Mouse (Mus musculus): Measurements from ENCODE around the gene Faah. TPM values are rescaled to one million over a fixed set of nuclear protein-coding genes. Genes with fewer than 3 reads are reported as not detected.

The Faah gene
- polyA plus RNA-seq, 1 experiment, result 0.08 TPM

- Histone ChIP-seq H3K36me3 (ENCODE audit: control insufficient read depth, insufficient read depth) (no peaks in the 10 kb centered on the region), H3ac (ENCODE audit: control insufficient read depth, insufficient read length) (no peak overlapping the region), H3K27me3 (ENCODE audit: control insufficient read depth, insufficient read depth, insufficient read length) (peaks cover 70% of the 10 kb centered on the region), H3K79me2 (ENCODE audit: control insufficient read depth, insufficient read depth) (no peaks in the 10 kb centered on the region), H3K4me2 (ENCODE audit: low read depth) (no peak overlapping the region), H3K4me3 (no peak overlapping the region)
- no peak for TF ChIP-seq MYOG (IDR thresholded peaks at IDR 0.05; ENCODE audit: control insufficient read depth in 1 of 3, insufficient read depth in 1 of 3, insufficient read length in 2 of 3, low read depth in 2 of 3)
- no peak for TF ChIP-seq MYOD1 (IDR thresholded peaks at IDR 0.05; ENCODE audit: control insufficient read depth in 1 of 3, insufficient read length in 2 of 3, low read depth in 2 of 3)
- no peak for TF ChIP-seq CEBPB (IDR thresholded peaks at IDR 0.05; ENCODE audit: insufficient read depth, poor library complexity, severe bottlenecking)
- TF ChIP-seq POLR2A (IDR thresholded peaks at IDR 0.05; ENCODE audit: insufficient read length, low read depth), result no peak
- no peak for TF ChIP-seq TCF12 (IDR thresholded peaks at IDR 0.05; ENCODE audit: insufficient read depth, poor library complexity, severe bottlenecking)
- no peak for TF ChIP-seq TCF3 (IDR thresholded peaks at IDR 0.05; ENCODE audit: insufficient read length, low read depth)
- TF ChIP-seq USF1 (IDR thresholded peaks at IDR 0.05; ENCODE audit: low read depth), result no peak
Measured at GRCm38 (mm10) chr4:115996729-115997128, 21.0 kb downstream of the Faah start.

- peaks cover 76% of the 10 kb centered on the region for H3K27me3 ChIP-seq (ENCODE audit: control insufficient read depth, insufficient read depth, insufficient read length)
- TF ChIP-seq TCF12 (IDR thresholded peaks at IDR 0.05; ENCODE audit: insufficient read depth, poor library complexity, severe bottlenecking) (no peak), POLR2AphosphoS2 (IDR thresholded peaks at IDR 0.05; ENCODE audit: insufficient read length, low read depth) (no peak), SRF (IDR thresholded peaks at IDR 0.05; ENCODE audit: control insufficient read depth, insufficient read length, low read depth) (no peak), TCF3 (IDR thresholded peaks at IDR 0.05; ENCODE audit: insufficient read length, low read depth) (no peak), REST (IDR thresholded peaks at IDR 0.05; ENCODE audit: insufficient read depth, insufficient read length) (no peak), POLR2A (IDR thresholded peaks at IDR 0.05; ENCODE audit: insufficient read length, low read depth) (no peak), MYOD1 (IDR thresholded peaks at IDR 0.05; ENCODE audit: control insufficient read depth in 1 of 3, insufficient read length in 2 of 3, low read depth in 2 of 3) (no peak), CEBPB (IDR thresholded peaks at IDR 0.05; ENCODE audit: insufficient read depth, poor library complexity, severe bottlenecking) (no peak), MAX (IDR thresholded peaks at IDR 0.05; ENCODE audit: low read depth) (no peak), MYOG (IDR thresholded peaks at IDR 0.05; ENCODE audit: control insufficient read depth in 1 of 3, insufficient read depth in 1 of 3, insufficient read length in 2 of 3, low read depth in 2 of 3) (no peak), E2F4 (IDR thresholded peaks at IDR 0.05; ENCODE audit: insufficient read depth) (no peak), USF1 (IDR thresholded peaks at IDR 0.05; ENCODE audit: low read depth) (no peak)
Measured at GRCm38 (mm10) chr4:115995376-115995730, 22.4 kb downstream of the Faah start.

DNA sequence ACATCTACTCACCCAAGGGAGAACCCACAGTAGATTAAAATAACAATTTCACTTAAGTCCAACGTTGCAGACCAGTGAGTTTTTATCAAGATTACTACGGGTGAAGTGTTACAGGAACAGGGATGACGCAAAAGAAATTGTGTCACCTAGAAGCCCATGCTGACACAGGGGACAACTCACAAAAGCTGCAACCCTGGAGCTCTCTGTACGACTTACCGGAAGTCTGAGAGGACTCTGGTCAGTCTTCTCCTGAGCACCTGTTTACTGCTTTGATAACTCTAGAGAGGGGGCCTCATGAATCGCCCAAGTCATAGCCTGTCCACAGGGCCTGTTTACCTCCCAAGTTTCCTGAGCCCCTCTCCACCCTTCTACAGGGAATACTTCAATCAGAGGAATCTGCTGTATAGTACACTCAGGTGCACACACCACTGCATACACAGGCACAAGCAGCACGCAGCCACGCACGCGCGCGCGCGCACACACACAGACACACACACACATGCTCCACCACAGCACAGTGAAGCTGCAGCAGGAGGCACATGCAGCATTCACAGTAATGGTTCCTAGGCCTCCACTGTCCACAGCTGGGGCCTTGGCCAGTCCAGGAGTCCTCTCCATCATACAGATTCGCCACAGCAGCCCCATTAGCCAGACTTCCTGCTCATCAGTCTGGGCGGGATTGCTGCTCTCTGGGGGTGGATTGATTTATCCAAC lies 22.9 kb downstream of the Faah start:
- TF ChIP-seq USF1 (IDR thresholded peaks at IDR 0.05; ENCODE audit: low read depth) (no peak), REST (IDR thresholded peaks at IDR 0.05; ENCODE audit: insufficient read depth, insufficient read length) (no peak), POLR2AphosphoS2 (IDR thresholded peaks at IDR 0.05; ENCODE audit: insufficient read length, low read depth) (no peak), MYOD1 (IDR thresholded peaks at IDR 0.05; ENCODE audit: control insufficient read depth in 1 of 3, insufficient read length in 2 of 3, low read depth in 2 of 3) (no peak), E2F4 (IDR thresholded peaks at IDR 0.05; ENCODE audit: insufficient read depth) (no peak), POLR2A (IDR thresholded peaks at IDR 0.05; ENCODE audit: insufficient read length, low read depth) (no peak), TCF12 (IDR thresholded peaks at IDR 0.05; ENCODE audit: insufficient read depth, poor library complexity, severe bottlenecking) (no peak), SRF (IDR thresholded peaks at IDR 0.05; ENCODE audit: control insufficient read depth, insufficient read length, low read depth) (no peak), TCF3 (IDR thresholded peaks at IDR 0.05; ENCODE audit: insufficient read length, low read depth) (no peak), CEBPB (IDR thresholded peaks at IDR 0.05; ENCODE audit: insufficient read depth, poor library complexity, severe bottlenecking) (no peak), MYOG (IDR thresholded peaks at IDR 0.05; ENCODE audit: control insufficient read depth in 1 of 3, insufficient read depth in 1 of 3, insufficient read length in 2 of 3, low read depth in 2 of 3) (no peak), MAX (IDR thresholded peaks at IDR 0.05; ENCODE audit: low read depth) (no peak)
- H3K4me3 ChIP-seq, result no peak overlapping the region
- no peaks in the 10 kb centered on the region for H3K36me3 ChIP-seq (ENCODE audit: control insufficient read depth, insufficient read depth)
- H3ac ChIP-seq (ENCODE audit: control insufficient read depth, insufficient read length), result no peak overlapping the region
- H3K4me2 ChIP-seq (ENCODE audit: low read depth), result no peak overlapping the region
- H3K27me3 ChIP-seq (ENCODE audit: control insufficient read depth, insufficient read depth, insufficient read length), result peaks cover 73% of the 10 kb centered on the region
- no peaks in the 10 kb centered on the region for H3K79me2 ChIP-seq (ENCODE audit: control insufficient read depth, insufficient read depth)

More at GRCm38 (mm10) chr4:115995376-115995730, 22.4 kb downstream of the Faah start:
- Histone ChIP-seq H3K4me3 (no peak overlapping the region), H3K36me3 (ENCODE audit: control insufficient read depth, insufficient read depth) (no peaks in the 10 kb centered on the region), H3ac (ENCODE audit: control insufficient read depth, insufficient read length) (no peak overlapping the region), H3K79me2 (ENCODE audit: control insufficient read depth, insufficient read depth) (no peaks in the 10 kb centered on the region), H3K4me2 (ENCODE audit: low read depth) (no peak overlapping the region)

- no peak overlapping the region for H3K4me3 ChIP-seq
- TF ChIP-seq MYOG (IDR thresholded peaks at IDR 0.05; ENCODE audit: control insufficient read depth in 1 of 3, insufficient read depth in 1 of 3, insufficient read length in 2 of 3, low read depth in 2 of 3), result no peak
- no peak for TF ChIP-seq REST (IDR thresholded peaks at IDR 0.05; ENCODE audit: insufficient read depth, insufficient read length)
- no peak for TF ChIP-seq MYOD1 (IDR thresholded peaks at IDR 0.05; ENCODE audit: control insufficient read depth in 1 of 3, insufficient read length in 2 of 3, low read depth in 2 of 3)
- TF ChIP-seq POLR2AphosphoS2 (IDR thresholded peaks at IDR 0.05; ENCODE audit: insufficient read length, low read depth), result no peak
- no peak for TF ChIP-seq MAX (IDR thresholded peaks at IDR 0.05; ENCODE audit: low read depth)
- TF ChIP-seq TCF12 (IDR thresholded peaks at IDR 0.05; ENCODE audit: insufficient read depth, poor library complexity, severe bottlenecking), result no peak
- no peak for TF ChIP-seq CEBPB (IDR thresholded peaks at IDR 0.05; ENCODE audit: insufficient read depth, poor library complexity, severe bottlenecking)
- TF ChIP-seq USF1 (IDR thresholded peaks at IDR 0.05; ENCODE audit: low read depth), result no peak
- TF ChIP-seq SRF (IDR thresholded peaks at IDR 0.05; ENCODE audit: control insufficient read depth, insufficient read length, low read depth), result no peak
- TF ChIP-seq TCF3 (IDR thresholded peaks at IDR 0.05; ENCODE audit: insufficient read length, low read depth), result no peak
- no peak for TF ChIP-seq POLR2A (IDR thresholded peaks at IDR 0.05; ENCODE audit: insufficient read length, low read depth)
- TF ChIP-seq E2F4 (IDR thresholded peaks at IDR 0.05; ENCODE audit: insufficient read depth), result no peak
- H3K79me2 ChIP-seq (ENCODE audit: control insufficient read depth, insufficient read depth), result no peaks in the 10 kb centered on the region
- H3ac ChIP-seq (ENCODE audit: control insufficient read depth, insufficient read length), result no peak overlapping the region
- peaks cover 40% of the 10 kb centered on the region for H3K27me3 ChIP-seq (ENCODE audit: control insufficient read depth, insufficient read depth, insufficient read length)
- H3K36me3 ChIP-seq (ENCODE audit: control insufficient read depth, insufficient read depth), result no peaks in the 10 kb centered on the region
- H3K4me2 ChIP-seq (ENCODE audit: low read depth), result no peak overlapping the region
Measured at GRCm38 (mm10) chr4:115989382-115989781, 28.3 kb downstream of the Faah start.
